Mouse (Mus musculus) MEL (cell line): ENCODE data around the gene Mxd4. TPM values are rescaled to one million over a fixed set of nuclear protein-coding genes. Genes with fewer than 3 reads are reported as not detected.

Source experiments
- DNase-seq: peaks from one replicate; pipeline ENCODE4 v3.0.0; 2011; ENCODE audit warnings: low read depth, low spot score
- H3K27ac ChIP-seq: 2 replicates; pipeline ENCODE4 v1.5.1; 2012; ENCODE audit warnings: low read depth, mild to moderate bottlenecking, control low read depth, low read length, moderate library complexity; ENCODE audit not compliant: control insufficient read depth
- H3K27me3 ChIP-seq, 2 experiments: fragments of 150-350 bp in 1 of 2; sonication (generic) in 1 of 2; 2 replicates each; pipeline ENCODE4 v1.6.1; 2012; ENCODE audit warnings: low read length in 2 of 2, mild to moderate bottlenecking in 2 of 2, improper control_type of control experiment in 1 of 2, moderate library complexity in 1 of 2; ENCODE audit not compliant: insufficient read depth in 2 of 2, control insufficient read depth in 1 of 2
- H3K36me3 ChIP-seq, 2 experiments: 2 replicates each; pipeline ENCODE4 v1.6.1; 2012 to 2014; ENCODE audit warnings: low read length in 2 of 2, improper control_type of control experiment in 1 of 2, inconsistent platforms in 1 of 2, mild to moderate bottlenecking in 1 of 2; ENCODE audit not compliant: insufficient read depth in 2 of 2, control insufficient read depth in 1 of 2
- H3K4me1 ChIP-seq, 2 experiments: fragments of 150-350 bp in 1 of 2; sonication (generic) in 1 of 2; 2 replicates each; pipeline ENCODE4 v1.6.1; 2012; ENCODE audit warnings: low read length in 2 of 2, improper control_type of control experiment in 1 of 2, mild to moderate bottlenecking in 1 of 2; ENCODE audit not compliant: insufficient read depth in 2 of 2, control insufficient read depth in 1 of 2
- H3K4me3 ChIP-seq, 2 experiments: fragments of 150-350 bp in 1 of 2; sonication (generic) in 1 of 2; 2 replicates each; pipeline ENCODE4 v1.5.1; 2012; ENCODE audit warnings: low read depth in 2 of 2, low read length in 2 of 2, mild to moderate bottlenecking in 2 of 2, moderate library complexity in 2 of 2, control low read depth in 1 of 2, improper control_type of control experiment in 1 of 2; ENCODE audit not compliant: control insufficient read depth in 1 of 2, insufficient read depth in 1 of 2
- H3K79me2 ChIP-seq: 2 replicates; pipeline ENCODE4 v1.6.1; 2012; ENCODE audit warnings: mild to moderate bottlenecking, low read length, moderate library complexity; ENCODE audit not compliant: control insufficient read depth, poor library complexity, insufficient read depth
- H3K9ac ChIP-seq: 2 replicates; pipeline ENCODE4 v1.6.1; 2012; ENCODE audit warnings: low read depth, mild to moderate bottlenecking, control low read depth, low read length, moderate library complexity; ENCODE audit not compliant: control insufficient read depth, poor library complexity, severe bottlenecking
- H3K9me3 ChIP-seq: fragments of 150-350 bp; sonication (generic); replicated peaks from 2 replicates; pipeline ENCODE4 v1.6.1; 2012; ENCODE audit warnings: mild to moderate bottlenecking, low read length, improper control_type of control experiment, moderate library complexity; ENCODE audit not compliant: insufficient read depth
- BHLHE40 ChIP-seq: IDR thresholded peaks from 2 replicates; pipeline ENCODE4 v1.6.1; 2012; ENCODE audit warnings: low read depth, mild to moderate bottlenecking, inconsistent platforms, low read length, improper control_type of control experiment, borderline replicate concordance
- CHD2 ChIP-seq: IDR thresholded peaks from 2 replicates; pipeline ENCODE4 v1.6.1; 2011; ENCODE audit warnings: low read length, improper control_type of control experiment
- CTCF ChIP-seq, 3 experiments: IDR thresholded peaks in 2 of 3; conservative IDR thresholded peaks in 1 of 3; 2 replicates each; pipeline ENCODE4 v1.5.1; 2011 to 2012; ENCODE audit warnings: low read length in 3 of 3, low read depth in 2 of 3, mild to moderate bottlenecking in 2 of 3, improper control_type of control experiment in 1 of 3, inconsistent platforms in 1 of 3, mixed read lengths in 1 of 3, moderate library complexity in 1 of 3; ENCODE audit not compliant: control insufficient read depth in 1 of 3, insufficient read depth in 1 of 3, poor library complexity in 1 of 3, severe bottlenecking in 1 of 3
- E2F4 ChIP-seq: IDR thresholded peaks from 2 replicates; pipeline ENCODE4 v1.6.1; 2011; ENCODE audit warnings: low read depth, low read length, improper control_type of control experiment, borderline replicate concordance
- EP300 ChIP-seq, 2 experiments: IDR thresholded peaks; 2 replicates each; pipeline ENCODE4 v1.6.1; 2011; ENCODE audit warnings: improper control_type of control experiment in 2 of 2, low read length in 2 of 2, low read depth in 1 of 2, mild to moderate bottlenecking in 1 of 2
- GABPA ChIP-seq: IDR thresholded peaks from 2 replicates; pipeline ENCODE4 v1.6.1; 2012; ENCODE audit warnings: low read depth, mild to moderate bottlenecking, inconsistent platforms, low read length, improper control_type of control experiment, moderate library complexity
- GATA1 ChIP-seq: IDR thresholded peaks from 2 replicates; pipeline ENCODE4 v1.6.1; 2011; ENCODE audit warnings: low read depth, low read length, improper control_type of control experiment
- HCFC1 ChIP-seq: IDR thresholded peaks from 2 replicates; pipeline ENCODE4 v1.6.1; 2012; ENCODE audit warnings: low read depth, mild to moderate bottlenecking, inconsistent platforms, low read length, improper control_type of control experiment, moderate library complexity
- MAZ ChIP-seq: IDR thresholded peaks from 2 replicates; pipeline ENCODE4 v1.6.1; 2012; ENCODE audit warnings: low read depth, mild to moderate bottlenecking, inconsistent platforms, low read length, improper control_type of control experiment
- MXI1 ChIP-seq: IDR thresholded peaks from 2 replicates; pipeline ENCODE4 v1.6.1; 2011; ENCODE audit warnings: mild to moderate bottlenecking, low read depth, low read length, improper control_type of control experiment
- MYB ChIP-seq: IDR thresholded peaks from 2 replicates; pipeline ENCODE4 v1.6.1; 2011; ENCODE audit warnings: mild to moderate bottlenecking, low read depth, low read length, improper control_type of control experiment
- MYC ChIP-seq: IDR thresholded peaks from 2 replicates; pipeline ENCODE4 v1.6.1; 2011; ENCODE audit warnings: low read depth, mild to moderate bottlenecking, low read length, improper control_type of control experiment, moderate library complexity
- RAD21 ChIP-seq: IDR thresholded peaks from 2 replicates; pipeline ENCODE4 v1.6.1; 2011; ENCODE audit warnings: mild to moderate bottlenecking, low read depth, low read length, improper control_type of control experiment
- SIN3A ChIP-seq: IDR thresholded peaks from 2 replicates; pipeline ENCODE4 v1.6.1; 2012; ENCODE audit warnings: low read length, improper control_type of control experiment, inconsistent platforms
- SMC3 ChIP-seq: IDR thresholded peaks from 2 replicates; pipeline ENCODE4 v1.6.1; 2011; ENCODE audit warnings: low read depth, low read length, improper control_type of control experiment
- TAL1 ChIP-seq: IDR thresholded peaks from 2 replicates; pipeline ENCODE4 v1.6.1; 2012; ENCODE audit warnings: mild to moderate bottlenecking, inconsistent platforms, low read length, moderate library complexity, mixed read lengths
- TCF12 ChIP-seq: IDR thresholded peaks from 2 replicates; pipeline ENCODE4 v1.6.1; 2014; ENCODE audit warnings: low read depth, mild to moderate bottlenecking, inconsistent platforms, low read length, improper control_type of control experiment, moderate library complexity
- USF2 ChIP-seq, 2 experiments: IDR thresholded peaks; 2 replicates each; pipeline ENCODE4 v1.6.1; 2011 to 2012; ENCODE audit warnings: improper control_type of control experiment in 2 of 2, low read length in 2 of 2, borderline replicate concordance in 1 of 2, inconsistent platforms in 1 of 2, low read depth in 1 of 2, mild to moderate bottlenecking in 1 of 2; ENCODE audit not compliant: insufficient read depth in 1 of 2
- ZC3H11A ChIP-seq: IDR thresholded peaks from 2 replicates; pipeline ENCODE4 v1.6.1; 2012; ENCODE audit warnings: low read depth, mild to moderate bottlenecking, inconsistent platforms, low read length, improper control_type of control experiment
- ZNF384 ChIP-seq: IDR thresholded peaks from 2 replicates; pipeline ENCODE4 v1.6.1; 2012; ENCODE audit warnings: low read depth, mild to moderate bottlenecking, inconsistent platforms, low read length, improper control_type of control experiment
- polyA plus RNA-seq, 2 experiments: library from polyadenylated mRNA; stranded (reverse) in 1 of 2; unstranded in 1 of 2; fragments of >175 nt in 1 of 2; fragments of >200 nt in 1 of 2; gene quantifications; 2 replicates each; pipeline versions ENCODE4 v1.2.1 to v1.2.4; 2012; ENCODE audit warnings: low replicate concordance in 2 of 2, low read depth in 1 of 2; ENCODE audit not compliant: insufficient read length in 2 of 2, insufficient read depth in 1 of 2, missing spikeins in 1 of 2
- total RNA-seq: library from RNA; depleted of rRNA; stranded (reverse); fragments of 300-350 nt; gene quantifications from 2 replicates; pipeline ENCODE4 v1.2.3, GENCODE M21; 2012

Mxd4 gene
- total and polyA plus RNA-seq, 3 experiments: 9.7 to 13.3 TPM; not detected in 1

DNA sequence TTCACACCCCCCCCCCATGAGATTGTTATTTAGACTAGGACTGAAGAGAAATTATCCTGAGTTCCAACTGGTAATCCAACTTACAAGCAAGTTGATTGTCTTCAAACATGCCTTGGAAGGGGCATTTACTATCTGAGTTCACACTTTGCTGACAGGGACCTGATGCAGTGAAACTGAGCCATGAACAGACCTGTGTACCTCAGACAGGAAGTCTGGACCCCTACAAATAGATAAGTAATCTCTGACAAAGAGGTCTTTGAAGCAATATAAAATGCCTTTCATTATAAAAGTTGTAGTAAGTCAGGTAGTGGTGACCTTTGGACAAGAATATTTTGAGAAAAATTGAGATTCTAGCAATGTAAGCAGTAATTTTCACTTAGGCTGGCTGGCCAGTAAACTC, 39.0 kb downstream of the Mxd4 start:
- no peak overlapping the region for H3K27ac ChIP-seq
- peaks cover 7 to 11% of the 10 kb centered on the region in 2 experiments for H3K4me1 ChIP-seq
- no peaks in the 10 kb centered on the region for H3K27me3 ChIP-seq
- H3K79me2 ChIP-seq: no peaks in the 10 kb centered on the region
- TF ChIP-seq MYB: no peak
- TF ChIP-seq BHLHE40: no peak
- peak in 1 of 2 experiments; percentile 46; a peak in 1 of 4 replicates for TF ChIP-seq EP300 (IDR thresholded peaks at IDR 0.05; ENCODE audit: low read depth in 1 of 2, low read length in 2 of 2)
- peak; percentile 57 for TF ChIP-seq GATA1
- peak; percentile 27; the same call in 1 of the 2 replicates for TF ChIP-seq TAL1
- peak; percentile 62 for DNase-seq
- H3K9ac ChIP-seq: no peak overlapping the region
- H3K9me3 ChIP-seq: no peaks in the 10 kb centered on the region
- no peak overlapping the region for H3K4me3 ChIP-seq
- peaks cover 5 to 8% of the 10 kb centered on the region in 2 experiments; a peak in 3 of 4 replicates for H3K36me3 ChIP-seq

DNA sequence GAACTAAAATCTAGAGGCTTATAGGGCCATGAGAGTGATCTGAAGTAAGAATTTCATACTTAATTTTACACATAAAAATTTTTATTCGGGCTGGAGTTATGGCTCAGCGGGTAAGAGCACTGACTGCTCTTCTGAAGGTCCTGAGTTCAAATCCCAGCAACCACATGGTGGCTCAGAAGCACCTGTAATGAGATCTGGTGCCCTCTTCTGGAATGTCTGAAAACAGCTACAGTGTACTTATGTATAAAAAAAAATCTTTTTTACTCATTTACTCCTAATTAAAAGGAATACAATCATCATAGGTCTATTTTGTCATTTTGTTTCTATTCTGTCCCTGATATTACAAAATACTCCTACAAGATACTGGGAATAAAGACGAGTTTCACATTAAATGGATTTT, 40.0 kb downstream of the Mxd4 start:
- Histone ChIP-seq H3K9me3 (no peaks in the 10 kb centered on the region), H3K4me1 (peaks cover 7 to 11% of the 10 kb centered on the region in 2 experiments), H3K9ac (no peak overlapping the region), H3K27me3 (no peaks in the 10 kb centered on the region), H3K79me2 (no peaks in the 10 kb centered on the region), H3K4me3 (no peak overlapping the region), H3K36me3 (peaks cover 0 to 8% of the 10 kb centered on the region in 2 experiments; a peak in 2 of 4 replicates), H3K27ac (no peak overlapping the region)
- peak; percentile 37 for DNase-seq
- TF ChIP-seq MXI1: no peak
- 0 out of 2 replicates have a peak, but pooled peaks have one; percentile 55 for TF ChIP-seq MYC
- peak; percentile 29; the same call in 1 of the 2 replicates for TF ChIP-seq SMC3
- peak; percentile 67 for TF ChIP-seq ZNF384
- peak; percentile 25 for TF ChIP-seq RAD21
- peak in 2 of 3 experiments; percentile 17 to 44; a peak in 3 of 6 replicates for TF ChIP-seq CTCF (IDR thresholded peaks at IDR 0.05 in 2 of 3, conservative IDR thresholded peaks at IDR 0.05 in 1 of 3; ENCODE audit: control insufficient read depth in 1 of 3, insufficient read depth in 1 of 3, low read depth in 2 of 3, low read length in 3 of 3, poor library complexity in 1 of 3, severe bottlenecking in 1 of 3)
- TF ChIP-seq GABPA: no peak

DNA sequence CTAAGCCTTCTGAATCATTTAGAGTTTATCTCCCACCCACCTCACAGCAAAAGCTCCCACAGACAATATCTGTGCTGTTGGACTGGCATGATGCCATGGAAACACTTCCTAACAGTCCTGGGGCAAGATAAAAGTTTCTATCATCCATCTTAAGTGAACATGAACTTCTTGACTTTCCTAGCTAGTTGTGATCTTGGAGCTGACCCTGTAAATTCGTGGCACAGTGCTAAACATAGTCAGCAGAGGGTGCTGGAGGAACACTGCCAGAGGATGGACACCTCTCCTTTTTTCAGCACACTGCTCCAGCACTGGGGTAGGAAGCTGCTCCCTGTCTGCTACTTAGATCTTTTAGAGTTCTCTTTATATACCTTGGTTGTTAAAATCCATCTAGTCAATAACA, 47.8 kb downstream of the Mxd4 start:
- H3K4me3 ChIP-seq: no peak overlapping the region
- no peak overlapping the region for H3K9ac ChIP-seq
- DNase-seq: peak; percentile 73
- no peaks in the 10 kb centered on the region for H3K9me3 ChIP-seq
- peaks cover 0 to 8% of the 10 kb centered on the region in 2 experiments; a peak in 2 of 4 replicates for H3K36me3 ChIP-seq
- no peaks in the 10 kb centered on the region for H3K27me3 ChIP-seq
- H3K4me1 ChIP-seq: peaks cover 4 to 8% of the 10 kb centered on the region in 2 experiments; a peak in 3 of 4 replicates
- no peak overlapping the region for H3K27ac ChIP-seq
- TF ChIP-seq SMC3 (peak; percentile 76), E2F4 (no peak), RAD21 (peak; percentile 90), MAZ (no peak), GATA1 (0 out of 2 replicates have a peak, but pooled peaks have one; percentile 44), CTCF (IDR thresholded peaks at IDR 0.05 in 2 of 3, conservative IDR thresholded peaks at IDR 0.05 in 1 of 3; ENCODE audit: control insufficient read depth in 1 of 3, insufficient read depth in 1 of 3, low read depth in 2 of 3, low read length in 3 of 3, poor library complexity in 1 of 3, severe bottlenecking in 1 of 3) (peak; percentile 70 to 88 (median 87)), ZNF384 (peak; percentile 33; the same call in 1 of the 2 replicates), TCF12 (no peak), USF2 (IDR thresholded peaks at IDR 0.05; ENCODE audit: borderline replicate concordance in 1 of 2, insufficient read depth in 1 of 2, low read depth in 1 of 2, low read length in 2 of 2) (no peak), ZC3H11A (peak; percentile 50; the same call in 1 of the 2 replicates), SIN3A (no peak; the same call in 1 of the 2 replicates), CHD2 (no peak), MYC (no peak), HCFC1 (no peak)
- TF ChIP-seq, all 39 proteins: peak for 6
- H3K79me2 ChIP-seq: no peaks in the 10 kb centered on the region
